Mouse (Mus musculus) kidney, embryonic 14.5 days (tissue): ENCODE data around the gene Bphl. TPM values are rescaled to one million over a fixed set of nuclear protein-coding genes. Genes with fewer than 3 reads are reported as not detected.

Experiments
- ATAC-seq: fragments of 200-750 bp; cut with Nextera tagmentation; 2 replicates; pipeline ENCODE4 v1.8.0; 2017; ENCODE audit warnings: moderate number of reproducible peaks, mild to moderate bottlenecking, moderate TSS enrichment, moderate library complexity; ENCODE audit not compliant: low FRiP score, low TSS enrichment
- H3K27ac ChIP-seq: fragments of 300-500 bp; sonication (generic); 2 replicates; pipeline ENCODE4 v1.5.1; 2014; ENCODE audit warnings: low read depth, mild to moderate bottlenecking, low read length, moderate library complexity, mixed read lengths
- H3K27me3 ChIP-seq: fragments of 300-500 bp; sonication (generic); 2 replicates; pipeline ENCODE4 v1.6.1; 2014; ENCODE audit warnings: mild to moderate bottlenecking, low read length; ENCODE audit not compliant: control insufficient read depth, insufficient read depth
- H3K36me3 ChIP-seq: fragments of 300-500 bp; sonication (generic); 2 replicates; pipeline ENCODE4 v1.6.1; 2014; ENCODE audit warnings: low read length, mixed read lengths; ENCODE audit not compliant: control insufficient read depth, insufficient read depth
- H3K4me1 ChIP-seq: fragments of 300-500 bp; sonication (generic); 2 replicates; pipeline ENCODE4 v1.6.1; 2014; ENCODE audit warnings: low read length, mixed read lengths; ENCODE audit not compliant: control insufficient read depth, insufficient read depth
- H3K4me2 ChIP-seq: fragments of 300-500 bp; sonication (generic); replicated peaks from 2 replicates; pipeline ENCODE4 v1.6.1; 2014; ENCODE audit warnings: low read depth, mild to moderate bottlenecking, low read length
- H3K4me3 ChIP-seq: fragments of 300-500 bp; sonication (generic); 2 replicates; pipeline ENCODE4 v1.5.1; 2014; ENCODE audit warnings: mild to moderate bottlenecking, low read length
- H3K9ac ChIP-seq: fragments of 300-500 bp; sonication (generic); 2 replicates; pipeline ENCODE4 v1.6.1; 2014; ENCODE audit warnings: low read depth, mild to moderate bottlenecking, low read length, moderate library complexity
- H3K9me3 ChIP-seq: fragments of 300-500 bp; sonication (generic); 2 replicates; pipeline ENCODE4 v1.6.1; 2016; ENCODE audit warnings: low read length; ENCODE audit not compliant: control insufficient read depth
- WGBS: fragments of 180-500 bp; shearing (Covaris S2); extraction: QIAGEN DNeasy Blood & Tissue Kit; methylation state at CpG from one replicate; pipeline ENCODE4 v1.1.7; 2014; 5-methylcytosine and 5-hydroxymethylcytosine counted together
- polyA plus RNA-seq: library from polyadenylated mRNA; unstranded; fragments of >200 nt; fragmentation: Nextera tagmentation; extraction: Ambion mirVana; gene quantifications from 2 replicates; pipeline ENCODE4 v1.2.1, GENCODE M21; 2014

Bphl gene
- polyA plus RNA-seq, 1 experiment from 2014 or later, result 49.0 TPM

- Histone ChIP-seq H3K9me3 (no peaks in the 10 kb centered on the region; the same call in 1 of the 2 replicates), H3K27ac (no peak overlapping the region), H3K36me3 (peaks cover 34% of the 10 kb centered on the region; the same call in 1 of the 2 replicates), H3K27me3 (no peaks in the 10 kb centered on the region), H3K4me2 (no peak overlapping the region), H3K4me3 (no peak overlapping the region), H3K9ac (no peak overlapping the region), H3K4me1 (no peaks in the 10 kb centered on the region)
- WGBS, result 91% methylated on average over 2 of the region's 2 CpGs
- no peak for ATAC-seq
Measured at GRCm38 (mm10) chr13:34021998-34022397, 15.4 kb upstream of the Bphl start.

- no peak overlapping the region for H3K4me3 ChIP-seq
- no peak for ATAC-seq
- H3K4me1 ChIP-seq, result no peaks in the 10 kb centered on the region
- no peak overlapping the region for H3K27ac ChIP-seq
- no peak overlapping the region for H3K9ac ChIP-seq
- no peaks in the 10 kb centered on the region for H3K27me3 ChIP-seq
- WGBS, result 90% methylated on average over 2 of the region's 2 CpGs
- peaks cover 56% of the 10 kb centered on the region for H3K36me3 ChIP-seq
- H3K4me2 ChIP-seq, result no peak overlapping the region
- no peaks in the 10 kb centered on the region for H3K9me3 ChIP-seq
Measured at GRCm38 (mm10) chr13:34032041-34032440, 5.4 kb upstream of the Bphl start.

GRCm38 (mm10) chr13:34035424-34035823 lies 2.0 kb upstream of the Bphl start:
- Histone ChIP-seq H3K9me3 (no peaks in the 10 kb centered on the region), H3K36me3 (peaks cover 31% of the 10 kb centered on the region), H3K4me3 (no peak overlapping the region), H3K4me1 (peaks cover 4% of the 10 kb centered on the region; the same call in 1 of the 2 replicates), H3K27ac (no peak overlapping the region), H3K9ac (no peak overlapping the region), H3K4me2 (no peak overlapping the region), H3K27me3 (no peaks in the 10 kb centered on the region)
- 82% methylated on average over 3 of the region's 3 CpGs for WGBS
- no peak for ATAC-seq

GRCm38 (mm10) chr13:34036726-34037125 lies 671 bp upstream of the Bphl start:
- H3K4me1 ChIP-seq, result peaks cover 4% of the 10 kb centered on the region; the same call in 1 of the 2 replicates
- no peak overlapping the region for H3K9ac ChIP-seq
- no peaks in the 10 kb centered on the region for H3K27me3 ChIP-seq
- no peak for ATAC-seq
- no peaks in the 10 kb centered on the region for H3K9me3 ChIP-seq
- no peak overlapping the region for H3K27ac ChIP-seq
- H3K4me3 ChIP-seq, result no peak overlapping the region
- H3K36me3 ChIP-seq, result peaks cover 21% of the 10 kb centered on the region
- no peak overlapping the region for H3K4me2 ChIP-seq
- 85% methylated on average over 5 of the region's 5 CpGs for WGBS

- peak overlapping the region; percentile 82 for H3K27ac ChIP-seq
- ATAC-seq, result no peak
- H3K4me2 ChIP-seq, result peak overlapping the region; percentile 74
- 43% methylated on average over 5 of the region's 5 CpGs for WGBS
- peaks cover 14% of the 10 kb centered on the region; the same call in 1 of the 2 replicates for H3K36me3 ChIP-seq
- H3K27me3 ChIP-seq, result no peaks in the 10 kb centered on the region
- H3K9me3 ChIP-seq, result no peaks in the 10 kb centered on the region
- H3K9ac ChIP-seq, result peak overlapping the region; percentile 86
- H3K4me1 ChIP-seq, result peaks cover 4% of the 10 kb centered on the region; the same call in 1 of the 2 replicates
- H3K4me3 ChIP-seq, result peak overlapping the region; percentile 74
Measured at GRCm38 (mm10) chr13:34038056-34038432, 647 bp downstream of the Bphl start.

- no peaks in the 10 kb centered on the region for H3K27me3 ChIP-seq
- no peak overlapping the region; the same call in 1 of the 2 replicates for H3K9ac ChIP-seq
- no peaks in the 10 kb centered on the region for H3K9me3 ChIP-seq
- H3K4me1 ChIP-seq, result peaks cover 4% of the 10 kb centered on the region; the same call in 1 of the 2 replicates
- peak; percentile 25; the same call in 1 of the 2 replicates for ATAC-seq
- 24% methylated on average over 8 of the region's 8 CpGs for WGBS
- H3K27ac ChIP-seq, result peak overlapping the region; percentile 2; the same call in 1 of the 2 replicates
- peak overlapping the region; percentile 74 for H3K4me2 ChIP-seq
- peaks cover 5% of the 10 kb centered on the region; the same call in 1 of the 2 replicates for H3K36me3 ChIP-seq
- peak overlapping the region; percentile 74 for H3K4me3 ChIP-seq
Measured at GRCm38 (mm10) chr13:34038901-34039341, 1.5 kb downstream of the Bphl start.

GRCm38 (mm10) chr13:34040091-34040490 lies 2.7 kb downstream of the Bphl start:
- no peaks in the 10 kb centered on the region for H3K27me3 ChIP-seq
- WGBS, result 90% methylated on average over 3 of the region's 3 CpGs
- H3K36me3 ChIP-seq, result no peaks in the 10 kb centered on the region
- no peak overlapping the region for H3K9ac ChIP-seq
- peaks cover 4% of the 10 kb centered on the region; the same call in 1 of the 2 replicates for H3K4me1 ChIP-seq
- no peak overlapping the region for H3K4me2 ChIP-seq
- no peak overlapping the region for H3K27ac ChIP-seq
- no peaks in the 10 kb centered on the region for H3K9me3 ChIP-seq
- no peak overlapping the region for H3K4me3 ChIP-seq
- ATAC-seq, result no peak

- H3K27me3 ChIP-seq, result no peaks in the 10 kb centered on the region
- H3K4me3 ChIP-seq, result no peak overlapping the region
Measured at GRCm38 (mm10) chr13:34043716-34044393, 6.5 kb downstream of the Bphl start.

GRCm38 (mm10) chr13:34045511-34046249 lies 8.3 kb downstream of the Bphl start:
- WGBS, result 60% methylated on average over 5 of the region's 5 CpGs
- Histone ChIP-seq H3K27me3 (no peaks in the 10 kb centered on the region), H3K27ac (no peak overlapping the region), H3K9ac (no peak overlapping the region), H3K4me1 (no peaks in the 10 kb centered on the region), H3K4me2 (no peak overlapping the region), H3K36me3 (peaks cover 4% of the 10 kb centered on the region; the same call in 1 of the 2 replicates), H3K9me3 (no peaks in the 10 kb centered on the region), H3K4me3 (no peak overlapping the region)
- ATAC-seq, result peak; percentile 37; the same call in 1 of the 2 replicates

More at GRCm38 (mm10) chr13:34043716-34044393, 6.5 kb downstream of the Bphl start:
- H3K9ac ChIP-seq, result no peak overlapping the region
- H3K4me2 ChIP-seq, result no peak overlapping the region
- H3K36me3 ChIP-seq, result no peaks in the 10 kb centered on the region; the same call in 1 of the 2 replicates
- no peaks in the 10 kb centered on the region for H3K9me3 ChIP-seq
- WGBS, result 75% methylated on average over 7 of the region's 7 CpGs
- no peak overlapping the region for H3K27ac ChIP-seq
- ATAC-seq, result no peak
- no peaks in the 10 kb centered on the region for H3K4me1 ChIP-seq
